Comparison of ENCODE assay signal across 9 mouse cellular contexts in genomic region chr8:105152623-105153398, GRCm38 (mm10). TPM values are rescaled to one million over a fixed set of nuclear protein-coding genes. Genes with fewer than 3 reads are reported as not detected.
DNase-seq lines count a peak whose midpoint lies in the region; ATAC-seq and TF ChIP-seq lines count a peak whose summit lies in the region.
"Had no signal": no experiment of that assay in that cellular context is flagged by ENCODE, and none has a peak within 500 bp of the region (broad histone marks: within the 10 kb centered on the region; RNA-seq: fewer than 3 reads in every experiment).

No protein-coding gene starts in this region.

- H3K4me2 ChIP-seq in forebrain, embryonic 12.5 days: peak overlapping the region; percentile 61
- H3K4me2 ChIP-seq in heart, embryonic 13.5 days: peak overlapping the region; percentile 80
- peak overlapping the region; percentile 70 for H3K4me2 ChIP-seq in kidney, embryonic 16.5 days (replicated peaks; ENCODE audit: low read depth, low read length)
- peak overlapping the region; percentile 45 for H3K4me2 ChIP-seq in limb, embryonic 15.5 days
- H3K4me2 ChIP-seq in midbrain, embryonic 16.5 days (ENCODE audit: low read length): peak overlapping the region; percentile 66

- H3K4me1 ChIP-seq in forebrain, embryonic 12.5 days: peaks cover 18% of the 10 kb centered on the region
- peaks cover 12% of the 10 kb centered on the region for H3K4me1 ChIP-seq in heart, embryonic 13.5 days
- H3K4me1 ChIP-seq in kidney, embryonic 16.5 days (ENCODE audit: insufficient read depth, low read length): peaks cover 13% of the 10 kb centered on the region
- H3K4me1 ChIP-seq in limb, embryonic 15.5 days: peaks cover 15% of the 10 kb centered on the region
- H3K4me1 ChIP-seq in midbrain, embryonic 16.5 days (ENCODE audit: control insufficient read depth, insufficient read depth, low read length): peaks cover 10% of the 10 kb centered on the region; the same call in 1 of the 2 replicates
- H3K4me1 ChIP-seq in testis, adult 2 months (ENCODE audit: control insufficient read depth, insufficient read depth, low read length): peaks cover 11% of the 10 kb centered on the region

- 2% methylated on average over 27 of the region's 27 CpGs for WGBS in forebrain, embryonic 12.5 days
- 3% methylated on average over 27 of the region's 27 CpGs for WGBS in heart, embryonic 13.5 days
- 1% methylated on average over 27 of the region's 27 CpGs for WGBS in kidney, embryonic 16.5 days
- WGBS in limb, embryonic 15.5 days: 4% methylated on average over 27 of the region's 27 CpGs
- 2% methylated on average over 27 of the region's 27 CpGs for WGBS in midbrain, embryonic 16.5 days

- TF ChIP-seq POLR2A in testis, adult 2 months (IDR thresholded peaks at IDR 0.05; ENCODE audit: control insufficient read depth, low read depth, low read length): no peak

- H3K4me3 ChIP-seq in forebrain, embryonic 12.5 days (replicated peaks): peak overlapping the region; percentile 31
- H3K4me3 ChIP-seq in heart, embryonic 13.5 days: peak overlapping the region; percentile 52
- H3K4me3 ChIP-seq in kidney, embryonic 16.5 days (ENCODE audit: low read length): peak overlapping the region; percentile 37
- H3K4me3 ChIP-seq in limb, embryonic 15.5 days: peak overlapping the region; percentile 24
- peak overlapping the region; percentile 36 for H3K4me3 ChIP-seq in midbrain, embryonic 16.5 days (ENCODE audit: low read depth, low read length)
- peak overlapping the region; percentile 7 for H3K4me3 ChIP-seq in testis, adult 2 months (ENCODE audit: control insufficient read depth, low read depth, low read length)

- H3K36me3 ChIP-seq in forebrain, embryonic 12.5 days (replicated peaks): no peaks in the 10 kb centered on the region
- H3K36me3 ChIP-seq in heart, embryonic 13.5 days: no peaks in the 10 kb centered on the region
- H3K36me3 ChIP-seq in kidney, embryonic 16.5 days (ENCODE audit: insufficient read depth, low read length): no peaks in the 10 kb centered on the region
- H3K36me3 ChIP-seq in limb, embryonic 15.5 days: no peaks in the 10 kb centered on the region
- no peaks in the 10 kb centered on the region for H3K36me3 ChIP-seq in midbrain, embryonic 16.5 days (ENCODE audit: control insufficient read depth, insufficient read depth, low read length)
- H3K36me3 ChIP-seq in testis, adult 2 months (ENCODE audit: control insufficient read depth, insufficient read depth, low read length): no peaks in the 10 kb centered on the region

- H3K27me3 ChIP-seq in forebrain, embryonic 12.5 days: peaks cover 21% of the 10 kb centered on the region
- H3K27me3 ChIP-seq in heart, embryonic 13.5 days (replicated peaks): peaks cover 30% of the 10 kb centered on the region
- H3K27me3 ChIP-seq in kidney, embryonic 16.5 days (ENCODE audit: insufficient read depth, low read length): no peaks in the 10 kb centered on the region
- no peaks in the 10 kb centered on the region for H3K27me3 ChIP-seq in limb, embryonic 15.5 days
- H3K27me3 ChIP-seq in midbrain, embryonic 16.5 days (ENCODE audit: control insufficient read depth, insufficient read depth, low read depth, low read length): no peaks in the 10 kb centered on the region
- no peaks in the 10 kb centered on the region for H3K27me3 ChIP-seq in testis, adult 2 months (ENCODE audit: control insufficient read depth, insufficient read depth, low read length)

- peak overlapping the region; percentile 3; the same call in 1 of the 2 replicates for H3K9ac ChIP-seq in forebrain, embryonic 12.5 days
- H3K9ac ChIP-seq in heart, embryonic 13.5 days: peak overlapping the region; percentile 77
- peak overlapping the region; percentile 60 for H3K9ac ChIP-seq in kidney, embryonic 16.5 days (replicated peaks; ENCODE audit: low read length)
- H3K9ac ChIP-seq in limb, embryonic 15.5 days: 0 out of 2 replicates have a peak overlapping the region, but pooled peaks have one; percentile 11
- H3K9ac ChIP-seq in midbrain, embryonic 16.5 days (ENCODE audit: low read depth, low read length): peak overlapping the region; percentile 60

- TF ChIP-seq CTCF in testis, adult 2 months (IDR thresholded peaks at IDR 0.05; ENCODE audit: control insufficient read depth, insufficient read depth, insufficient replicate concordance, low read depth, low read length): no peak

- H3K9me3 ChIP-seq in forebrain, embryonic 12.5 days: no peaks in the 10 kb centered on the region
- H3K9me3 ChIP-seq in heart, embryonic 13.5 days: no peaks in the 10 kb centered on the region
- H3K9me3 ChIP-seq in kidney, embryonic 16.5 days (ENCODE audit: low read length): no peaks in the 10 kb centered on the region
- H3K9me3 ChIP-seq in limb, embryonic 15.5 days: no peaks in the 10 kb centered on the region
- H3K9me3 ChIP-seq in midbrain, embryonic 16.5 days (replicated peaks; ENCODE audit: control insufficient read depth, low read length, poor library complexity, severe bottlenecking): no peaks in the 10 kb centered on the region

- DNase-seq in layer of hippocampus, adult 11-12 months (ENCODE audit: low spot score): peak; percentile 78
- no peak for DNase-seq in layer of hippocampus, adult 9-10 months (ENCODE audit: low spot score)

- peak overlapping the region; percentile 70 for H3K27ac ChIP-seq in forebrain, embryonic 12.5 days
- H3K27ac ChIP-seq in heart, embryonic 13.5 days (replicated peaks): 0 out of 2 replicates have a peak overlapping the region, but pooled peaks have one; percentile 28
- H3K27ac ChIP-seq in kidney, embryonic 16.5 days (ENCODE audit: low read length): no peak overlapping the region
- H3K27ac ChIP-seq in limb, embryonic 15.5 days: peak overlapping the region; percentile 5
- H3K27ac ChIP-seq in midbrain, embryonic 16.5 days (ENCODE audit: low read length): peak overlapping the region; percentile 23
- no peak overlapping the region for H3K27ac ChIP-seq in testis, adult 2 months (ENCODE audit: control insufficient read depth, insufficient read depth, low read depth, low read length)

- ATAC-seq in forebrain, embryonic 12.5 days (ENCODE audit: low FRiP score): peak; percentile 85
- peak; percentile 52 for ATAC-seq in heart, embryonic 13.5 days (ENCODE audit: extremely low read depth, insufficient number of reproducible peaks, low FRiP score, low TSS enrichment)
- ATAC-seq in kidney, embryonic 16.5 days (ENCODE audit: low FRiP score, low TSS enrichment): peak; percentile 85
- ATAC-seq in limb, embryonic 15.5 days (ENCODE audit: insufficient number of reproducible peaks, low FRiP score, low TSS enrichment, low read depth): peak; percentile 62; the same call in 1 of the 2 replicates
- peak; percentile 89 for ATAC-seq in midbrain, embryonic 16.5 days

RNA-seq across cellular contexts. Expression of gene Cbfb, which starts 17.7 kb away (rescaled TPM):
- polyA plus RNA-seq in forebrain, embryonic 12.5 days (2016; fragmentation: Nextera tagmentation; extraction: Ambion mirVana): 58.3 and 60.0 TPM in 2 replicates
- polyA plus RNA-seq in heart, embryonic 13.5 days (2015; fragmentation: Nextera tagmentation; extraction: Ambion mirVana): 39.4 and 43.0 TPM in 2 replicates
- polyA plus RNA-seq in kidney, embryonic 16.5 days (2015; fragmentation: Nextera tagmentation; extraction: Ambion mirVana): 59.9 and 63.5 TPM in 2 replicates
- 77.3 and 89.0 TPM in 2 replicates for polyA plus RNA-seq in limb, embryonic 15.5 days (2015; fragmentation: Nextera tagmentation; extraction: Ambion mirVana)
- polyA plus RNA-seq in midbrain, embryonic 16.5 days (2015; fragmentation: Nextera tagmentation; extraction: Ambion mirVana): 19.7 and 22.9 TPM in 2 replicates
- polyA plus RNA-seq in testis, adult 2 months (2012; rRNA removed): 7.0 and 7.7 TPM in 2 replicates

RNA-seq across cellular contexts. Expression of gene Ces4a, which starts 21.2 kb away (rescaled TPM):
- polyA plus RNA-seq in forebrain, embryonic 12.5 days (2016; fragmentation: Nextera tagmentation; extraction: Ambion mirVana): not detected in 2 replicates
- not detected in 2 replicates for polyA plus RNA-seq in heart, embryonic 13.5 days (2015; fragmentation: Nextera tagmentation; extraction: Ambion mirVana)
- not detected in 2 replicates for polyA plus RNA-seq in kidney, embryonic 16.5 days (2015; fragmentation: Nextera tagmentation; extraction: Ambion mirVana)
- not detected in 2 replicates for polyA plus RNA-seq in limb, embryonic 15.5 days (2015; fragmentation: Nextera tagmentation; extraction: Ambion mirVana)
- polyA plus RNA-seq in midbrain, embryonic 16.5 days (2015; fragmentation: Nextera tagmentation; extraction: Ambion mirVana): not detected in 2 replicates
- 0.19 TPM in 2 replicates for polyA plus RNA-seq in testis, adult 2 months (2012; rRNA removed)
- polyA plus RNA-seq: large intestine, adult 2 months had no signal

Comparison
In these comparisons a context has a peak if more than half of its experiments do, and no peak if none do; other contexts are left out.
1. H3K27ac ChIP-seq: peak in forebrain, embryonic 12.5 days (single experiment), heart, embryonic 13.5 days (single experiment), limb, embryonic 15.5 days (single experiment) and midbrain, embryonic 16.5 days (single experiment); none in kidney, embryonic 16.5 days (single experiment) and testis, adult 2 months (single experiment).
2. H3K9ac ChIP-seq: peak in every context shown above with its lines; median percentile 77 in heart, embryonic 13.5 days; 60 in kidney, embryonic 16.5 days; 60 in midbrain, embryonic 16.5 days; 11 in limb, embryonic 15.5 days; 3 in forebrain, embryonic 12.5 days.
3. Peak in every context shown above with its lines, with median percentiles within 50 percentile points of each other: ATAC-seq, H3K4me2 ChIP-seq and H3K4me3 ChIP-seq.